Mouse (Mus musculus) neural tube, embryonic 13.5 days (tissue): ENCODE measurements around the gene Cyyr1. TPM values are rescaled to one million over a fixed set of nuclear protein-coding genes. Genes with fewer than 3 reads are reported as not detected.

Experiments used
- ATAC-seq: fragments of 200-750 bp; cut with Nextera tagmentation; 2 replicates; pipeline ENCODE4 v1.8.0; 2017; ENCODE audit warnings: low read depth, mild to moderate bottlenecking, moderate TSS enrichment, moderate library complexity
- H3K27ac ChIP-seq: fragments of 300-500 bp; sonication (generic); replicated peaks from 2 replicates; pipeline ENCODE4 v1.5.1; 2015; ENCODE audit warnings: moderate library complexity, mild to moderate bottlenecking, inconsistent platforms
- H3K27me3 ChIP-seq: fragments of 300-500 bp; sonication (generic); 2 replicates; pipeline ENCODE4 v1.6.1; 2015; ENCODE audit warnings: mild to moderate bottlenecking, inconsistent platforms
- H3K36me3 ChIP-seq: fragments of 300-500 bp; sonication (generic); 2 replicates; pipeline ENCODE4 v1.6.1; 2015; ENCODE audit warnings: mild to moderate bottlenecking, inconsistent platforms
- H3K4me1 ChIP-seq: fragments of 300-500 bp; sonication (generic); replicated peaks from 2 replicates; pipeline ENCODE4 v1.6.1; 2015; ENCODE audit warnings: inconsistent platforms
- H3K4me2 ChIP-seq: fragments of 300-500 bp; sonication (generic); 2 replicates; pipeline ENCODE4 v1.6.1; 2015; ENCODE audit warnings: inconsistent platforms, mild to moderate bottlenecking, moderate library complexity
- H3K4me3 ChIP-seq: fragments of 300-500 bp; sonication (generic); 2 replicates; pipeline ENCODE4 v1.5.1; 2015; ENCODE audit warnings: mild to moderate bottlenecking, inconsistent platforms
- H3K9ac ChIP-seq: fragments of 300-500 bp; sonication (generic); 2 replicates; pipeline ENCODE4 v1.6.1; 2015; ENCODE audit warnings: moderate library complexity, mild to moderate bottlenecking, inconsistent platforms
- H3K9me3 ChIP-seq: fragments of 300-500 bp; sonication (generic); 2 replicates; pipeline ENCODE4 v1.6.1; 2016; ENCODE audit warnings: inconsistent platforms
- WGBS: fragments of 180-500 bp; shearing (Covaris S2); methylation state at CpG from one replicate; pipeline ENCODE4 v1.1.7; 2015; 5-methylcytosine and 5-hydroxymethylcytosine counted together
- polyA plus RNA-seq: library from polyadenylated mRNA; unstranded; fragments of >200 nt; fragmentation: Nextera tagmentation; extraction: Ambion mirVana; gene quantifications from 2 replicates; pipeline ENCODE4 v1.2.1, GENCODE M21; 2015

Cyyr1 gene
- polyA plus RNA-seq, 1 experiment from 2014 or later: 2.8 TPM

DNA sequence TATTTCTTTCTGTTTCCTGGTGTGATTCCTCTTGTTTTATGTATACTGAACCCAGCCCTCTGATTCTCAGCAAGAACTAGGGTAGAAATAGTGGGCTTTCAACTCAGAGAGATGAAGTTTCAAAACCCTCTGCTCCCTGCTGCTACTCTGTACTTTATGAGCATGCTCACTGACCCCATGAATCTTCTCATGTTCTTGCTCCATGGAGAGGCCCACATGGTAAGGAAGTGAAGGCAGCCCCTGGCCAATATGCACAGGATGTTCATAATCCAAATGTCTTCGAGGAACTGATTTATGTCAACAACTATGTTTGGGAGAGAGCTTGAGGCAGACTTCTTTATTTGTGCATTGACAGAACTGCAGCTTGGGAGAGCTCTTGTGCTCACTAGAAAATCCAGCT is 106.9 kb downstream of the Cyyr1 start:
- H3K4me2 ChIP-seq: no peak overlapping the region

GRCm38 (mm10) chr16:85445801-85446200 is 107.4 kb downstream of the Cyyr1 start:
- Histone ChIP-seq H3K9me3 (no peaks in the 10 kb centered on the region), H3K36me3 (no peaks in the 10 kb centered on the region), H3K9ac (no peak overlapping the region), H3K4me1 (no peaks in the 10 kb centered on the region), H3K27me3 (no peaks in the 10 kb centered on the region), H3K4me2 (no peak overlapping the region), H3K27ac (no peak overlapping the region), H3K4me3 (no peak overlapping the region)
- no peak for ATAC-seq
- WGBS: 79% methylated on average over 3 of the region's 3 CpGs

More for the DNA sequence above, 106.9 kb downstream of the Cyyr1 start:
- Histone ChIP-seq H3K4me1 (no peaks in the 10 kb centered on the region), H3K27me3 (no peaks in the 10 kb centered on the region), H3K4me3 (no peak overlapping the region), H3K9ac (no peak overlapping the region), H3K36me3 (no peaks in the 10 kb centered on the region), H3K27ac (no peak overlapping the region), H3K9me3 (no peaks in the 10 kb centered on the region)
- ATAC-seq: no peak
- WGBS: 70% methylated on average over 1 of the region's 1 CpGs

DNA sequence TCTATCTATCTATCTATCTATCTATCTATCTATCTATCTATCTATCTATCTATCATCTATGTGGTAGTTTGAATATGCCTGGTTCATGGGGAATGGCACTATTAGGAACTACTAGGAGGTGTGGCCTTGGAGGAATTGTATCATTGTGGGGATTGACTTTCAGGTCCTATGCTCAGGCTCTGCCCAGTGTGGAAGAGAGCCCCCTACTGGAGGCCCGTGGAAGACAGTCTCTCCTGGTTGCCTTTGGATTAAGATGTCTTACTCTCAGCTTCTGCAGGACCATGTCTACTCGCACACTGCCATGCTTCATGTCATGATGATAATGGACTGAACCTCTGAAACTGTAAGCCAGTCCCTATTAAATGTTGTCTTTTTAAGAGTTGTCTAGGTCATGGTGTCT is 117.8 kb downstream of the Cyyr1 start:
- H3K36me3 ChIP-seq: no peaks in the 10 kb centered on the region
- no peaks in the 10 kb centered on the region for H3K9me3 ChIP-seq
- no peaks in the 10 kb centered on the region for H3K4me1 ChIP-seq
- H3K27ac ChIP-seq: no peak overlapping the region
- H3K4me3 ChIP-seq: no peak overlapping the region
- WGBS: 64% methylated on average over 2 of the region's 2 CpGs
- no peak for ATAC-seq
- no peak overlapping the region for H3K4me2 ChIP-seq
- H3K9ac ChIP-seq: no peak overlapping the region
- no peaks in the 10 kb centered on the region for H3K27me3 ChIP-seq

DNA sequence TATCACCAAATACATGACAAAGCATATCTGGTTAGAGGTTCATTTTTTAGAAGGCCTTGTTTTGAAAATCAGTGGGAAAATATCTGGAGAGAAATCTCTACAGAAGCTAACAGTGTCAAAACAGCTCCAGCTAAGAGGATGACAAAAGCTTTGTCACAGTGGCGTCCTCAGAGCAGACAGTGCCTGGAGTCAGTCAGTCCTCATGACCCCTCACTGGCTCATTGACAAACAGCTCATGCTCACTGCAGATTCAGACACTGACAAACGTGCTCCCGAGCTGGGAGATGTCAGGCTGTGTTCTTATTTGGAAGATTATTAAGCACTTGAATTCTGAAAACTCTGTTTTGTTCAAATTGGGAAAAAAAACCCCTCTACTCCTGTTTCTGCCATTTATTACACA is 124.0 kb downstream of the Cyyr1 start:
- Histone ChIP-seq H3K36me3 (no peaks in the 10 kb centered on the region), H3K4me3 (no peak overlapping the region), H3K9ac (no peak overlapping the region), H3K27ac (no peak overlapping the region), H3K9me3 (no peaks in the 10 kb centered on the region), H3K27me3 (no peaks in the 10 kb centered on the region), H3K4me1 (no peaks in the 10 kb centered on the region), H3K4me2 (no peak overlapping the region)
- WGBS: 29% methylated on average over 3 of the region's 3 CpGs
- no peak for ATAC-seq

DNA sequence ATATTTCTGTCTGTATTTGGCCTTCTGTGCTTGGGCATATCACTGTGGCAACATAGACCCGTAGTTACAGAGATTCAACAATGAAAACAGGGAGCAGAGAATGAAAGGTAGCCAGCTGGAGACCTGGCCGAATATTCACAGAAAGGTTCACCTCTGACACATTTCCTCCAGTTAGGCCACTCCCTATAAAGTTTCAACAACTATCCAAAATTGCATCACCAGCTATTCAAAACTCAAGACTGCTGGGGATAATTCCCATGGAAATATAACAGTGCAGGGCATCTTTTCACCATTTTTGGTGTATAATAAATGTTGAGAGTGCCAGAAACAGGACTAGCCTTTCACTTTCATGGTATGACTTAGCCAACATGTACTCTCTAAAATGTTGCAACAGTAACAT is 130.3 kb downstream of the Cyyr1 start:
- no peaks in the 10 kb centered on the region for H3K9me3 ChIP-seq
- no peak for ATAC-seq
- no peaks in the 10 kb centered on the region for H3K36me3 ChIP-seq
- no peaks in the 10 kb centered on the region for H3K4me1 ChIP-seq
- H3K9ac ChIP-seq: no peak overlapping the region
- H3K27ac ChIP-seq: no peak overlapping the region
- H3K4me3 ChIP-seq: no peak overlapping the region
- 75% methylated on average over 2 of the region's 2 CpGs for WGBS
- H3K4me2 ChIP-seq: no peak overlapping the region
- no peaks in the 10 kb centered on the region for H3K27me3 ChIP-seq

- no peak overlapping the region for H3K4me3 ChIP-seq
- 68% methylated on average over 3 of the region's 3 CpGs for WGBS
- no peaks in the 10 kb centered on the region for H3K27me3 ChIP-seq
- no peaks in the 10 kb centered on the region for H3K4me1 ChIP-seq
- ATAC-seq: no peak
- H3K9ac ChIP-seq: no peak overlapping the region
- H3K9me3 ChIP-seq: no peaks in the 10 kb centered on the region
- no peaks in the 10 kb centered on the region for H3K36me3 ChIP-seq
- H3K27ac ChIP-seq: no peak overlapping the region
- H3K4me2 ChIP-seq: no peak overlapping the region
Observed at GRCm38 (mm10) chr16:85415415-85415814, 137.8 kb downstream of the Cyyr1 start.

DNA sequence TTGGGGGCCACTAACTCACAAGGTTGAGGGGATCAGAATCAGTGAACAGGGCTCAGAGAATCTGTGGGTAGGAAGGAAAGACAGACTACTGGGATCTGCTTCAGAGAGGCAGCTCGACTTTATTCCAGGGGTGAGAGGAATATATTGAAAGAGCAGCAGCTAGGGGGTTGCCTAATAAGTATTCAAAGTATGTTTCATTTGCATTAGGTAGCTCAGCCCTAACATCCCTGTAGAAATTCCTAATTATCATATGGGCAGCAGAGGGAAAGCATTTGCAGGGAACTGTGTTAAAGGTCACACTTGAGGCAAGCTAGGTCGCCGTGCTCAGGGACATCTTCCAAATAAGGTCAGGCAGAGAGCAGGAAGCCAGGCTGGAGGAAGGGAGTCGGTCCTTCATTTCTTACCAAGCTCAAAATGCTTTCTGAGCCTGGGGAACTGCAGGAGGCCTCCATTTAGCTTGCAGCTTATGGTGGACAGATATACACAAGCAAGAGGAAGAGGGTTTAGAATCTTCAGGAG is 159.7 kb downstream of the Cyyr1 start:
- 48% methylated on average over 4 of the region's 4 CpGs for WGBS
- Histone ChIP-seq H3K27ac (no peak overlapping the region), H3K9ac (no peak overlapping the region), H3K27me3 (no peaks in the 10 kb centered on the region), H3K4me3 (no peak overlapping the region), H3K4me1 (no peaks in the 10 kb centered on the region; the same call in 1 of the 2 replicates), H3K4me2 (no peak overlapping the region), H3K36me3 (no peaks in the 10 kb centered on the region), H3K9me3 (no peaks in the 10 kb centered on the region)
- ATAC-seq: no peak

- Histone ChIP-seq H3K36me3 (no peaks in the 10 kb centered on the region), H3K27ac (0 out of 2 replicates have a peak overlapping the region, but pooled peaks have one; percentile 11), H3K9ac (no peak overlapping the region), H3K4me2 (no peak overlapping the region), H3K4me1 (peaks cover 10% of the 10 kb centered on the region), H3K9me3 (no peaks in the 10 kb centered on the region), H3K27me3 (no peaks in the 10 kb centered on the region), H3K4me3 (no peak overlapping the region)
- 33% methylated on average over 5 of the region's 5 CpGs for WGBS
- peak; percentile 75; the same call in 1 of the 2 replicates for ATAC-seq
Observed at GRCm38 (mm10) chr16:85386801-85387200, 166.4 kb downstream of the Cyyr1 start.

Other genes starting within 250 kb of the Cyyr1 start
- gene Adamts1, start 249.7 kb upstream of the Cyyr1 start, polyA plus RNA-seq: 10.1 and 12.1 TPM in 2 replicates